Mouse (Mus musculus) urinary bladder, postnatal 36 days (tissue): ENCODE data around the gene Xrcc5.

Source experiments
- DNase-seq, 2 experiments: peaks; one replicate each; pipeline ENCODE4 v3.0.0; 2022; ENCODE audit warnings: low spot score in 2 of 2, mixed read lengths in 1 of 2

The Xrcc5 gene

GRCm38 (mm10) chr1:72390420-72390819 lies 83.2 kb downstream of the Xrcc5 start:
- DNase-seq = no peak

GRCm38 (mm10) chr1:72399720-72400401 lies 92.6 kb downstream of the Xrcc5 start:
- no peak for DNase-seq

- DNase-seq = no peak
Observed at GRCm38 (mm10) chr1:72400616-72401015, 93.4 kb downstream of the Xrcc5 start.

GRCm38 (mm10) chr1:72401331-72402069 lies 94.3 kb downstream of the Xrcc5 start:
- DNase-seq = no peak

- DNase-seq = no peak
Observed at GRCm38 (mm10) chr1:72406505-72407079, 99.4 kb downstream of the Xrcc5 start.

GRCm38 (mm10) chr1:72409936-72410335 lies 102.7 kb downstream of the Xrcc5 start:
- no peak for DNase-seq

GRCm38 (mm10) chr1:72411108-72411507 lies 103.9 kb downstream of the Xrcc5 start:
- no peak for DNase-seq

- no peak for DNase-seq
Observed at GRCm38 (mm10) chr1:72413205-72413604, 106.0 kb downstream of the Xrcc5 start.

- no peak for DNase-seq
Observed at GRCm38 (mm10) chr1:72414133-72414532, 106.9 kb downstream of the Xrcc5 start.

- DNase-seq = peak in 1 of 2 experiments; percentile 16
Observed at GRCm38 (mm10) chr1:72414561-72415253, 107.5 kb downstream of the Xrcc5 start.

- peak in 1 of 2 experiments; percentile 8 for DNase-seq
Observed at GRCm38 (mm10) chr1:72418744-72419655, 111.8 kb downstream of the Xrcc5 start.

- no peak for DNase-seq
Observed at GRCm38 (mm10) chr1:72420220-72420619, 113.0 kb downstream of the Xrcc5 start.

- no peak for DNase-seq
Observed at GRCm38 (mm10) chr1:72422121-72422520, 114.9 kb downstream of the Xrcc5 start.

- no peak for DNase-seq
Observed at GRCm38 (mm10) chr1:72426456-72426855, 119.2 kb downstream of the Xrcc5 start.

GRCm38 (mm10) chr1:72428526-72428925 lies 121.3 kb downstream of the Xrcc5 start:
- DNase-seq = no peak

- no peak for DNase-seq
Observed at GRCm38 (mm10) chr1:72429107-72429807, 122.0 kb downstream of the Xrcc5 start.

- DNase-seq = no peak
Observed at GRCm38 (mm10) chr1:72432579-72432978, 125.4 kb downstream of the Xrcc5 start.

- no peak for DNase-seq
Observed at GRCm38 (mm10) chr1:72434510-72434909, 127.3 kb downstream of the Xrcc5 start.

GRCm38 (mm10) chr1:72436967-72437366 lies 129.7 kb downstream of the Xrcc5 start:
- no peak for DNase-seq

- DNase-seq = no peak
Observed at GRCm38 (mm10) chr1:72439146-72439545, 131.9 kb downstream of the Xrcc5 start.

- no peak for DNase-seq
Observed at GRCm38 (mm10) chr1:72442747-72443146, 135.5 kb downstream of the Xrcc5 start.
